Mouse (Mus musculus) embryonic facial prominence, embryonic 11.5 days (tissue): ENCODE measurements at regions not wholly inside any gene's neighbourhood (a gene's known extent, or its start where the extent isn't known, plus 50 kb on each side); places are given as distances from the start of the nearest gene placed in this dataset.
A peak's percentile ranks its signal among the peaks of the same experiment; 100 is the strongest.

Experiments used
- ATAC-seq: fragments of 200-750 bp; cut with Nextera tagmentation; replicated peaks from 2 replicates; pipeline ENCODE4 v1.8.0; 2017; ENCODE audit warnings: low read depth; ENCODE audit not compliant: insufficient number of reproducible peaks, low FRiP score, low TSS enrichment
- DNase-seq: peaks from one replicate; pipeline ENCODE4 v3.0.0-alpha.2; 2015; ENCODE audit warnings: low spot score
- H3K27ac ChIP-seq: fragments of 300-500 bp; sonication (generic); replicated peaks from 2 replicates; pipeline ENCODE4 v1.5.1; 2014; ENCODE audit warnings: mild to moderate bottlenecking, low read depth, low read length, control low read depth
- H3K27me3 ChIP-seq: fragments of 300-500 bp; sonication (generic); 2 replicates; pipeline ENCODE4 v1.6.1; 2014; ENCODE audit warnings: mild to moderate bottlenecking, low read length, moderate library complexity, mixed read lengths; ENCODE audit not compliant: control insufficient read depth, insufficient read depth
- H3K36me3 ChIP-seq: fragments of 300-500 bp; sonication (generic); replicated peaks from 2 replicates; pipeline ENCODE4 v1.6.1; 2014; ENCODE audit warnings: low read depth, mild to moderate bottlenecking, low read length, moderate library complexity, mixed read lengths; ENCODE audit not compliant: control insufficient read depth, insufficient read depth
- H3K4me1 ChIP-seq: fragments of 300-500 bp; sonication (generic); 2 replicates; pipeline ENCODE4 v1.6.1; 2014; ENCODE audit warnings: low read length, mixed read lengths; ENCODE audit not compliant: control insufficient read depth, insufficient read depth
- H3K4me2 ChIP-seq: fragments of 300-500 bp; sonication (generic); 2 replicates; pipeline ENCODE4 v1.6.1; 2014; ENCODE audit warnings: low read depth, mild to moderate bottlenecking, control low read depth, low read length, moderate library complexity
- H3K4me3 ChIP-seq: fragments of 300-500 bp; sonication (generic); 2 replicates; pipeline ENCODE4 v1.5.1; 2014; ENCODE audit warnings: low read depth, low read length, control low read depth
- H3K9ac ChIP-seq: fragments of 300-500 bp; sonication (generic); replicated peaks from 2 replicates; pipeline ENCODE4 v1.6.1; 2014; ENCODE audit warnings: mild to moderate bottlenecking, control low read depth, low read length
- H3K9me3 ChIP-seq: fragments of 300-500 bp; sonication (generic); replicated peaks from 2 replicates; pipeline ENCODE4 v1.6.1; 2016; ENCODE audit warnings: mild to moderate bottlenecking, low read length, inconsistent platforms, mixed read lengths; ENCODE audit not compliant: control insufficient read depth
- WGBS: fragments of 180-500 bp; shearing (Covaris S2); extraction: QIAGEN DNeasy Blood & Tissue Kit; methylation state at CpG from one replicate; pipeline ENCODE4 v1.1.7; 2014; 5-methylcytosine and 5-hydroxymethylcytosine counted together

- H3K36me3 ChIP-seq = no peaks in the 10 kb centered on the region
- no peak overlapping the region for H3K4me3 ChIP-seq
- no peaks in the 10 kb centered on the region for H3K27me3 ChIP-seq
- H3K4me1 ChIP-seq = no peaks in the 10 kb centered on the region
- no peak overlapping the region for H3K4me2 ChIP-seq
- 67% methylated on average over 4 of the region's 4 CpGs for WGBS
- no peak for ATAC-seq
- H3K9ac ChIP-seq = no peak overlapping the region
- no peaks in the 10 kb centered on the region for H3K9me3 ChIP-seq
- no peak overlapping the region for H3K27ac ChIP-seq
- DNase-seq = no peak
These were observed 77.7 kb upstream of the Dkk2 start for GRCm38 (mm10) chr3:132007356-132007755.

GRCm38 (mm10) chr3:132015205-132015604, 69.9 kb upstream of the Dkk2 start:
- no peak overlapping the region for H3K4me2 ChIP-seq
- no peaks in the 10 kb centered on the region for H3K9me3 ChIP-seq
- no peaks in the 10 kb centered on the region for H3K36me3 ChIP-seq
- no peak overlapping the region for H3K27ac ChIP-seq
- no peak overlapping the region for H3K9ac ChIP-seq
- H3K4me3 ChIP-seq = no peak overlapping the region
- no peak for DNase-seq
- 70% methylated on average over 6 of the region's 6 CpGs for WGBS
- no peaks in the 10 kb centered on the region for H3K4me1 ChIP-seq
- ATAC-seq = no peak
- no peaks in the 10 kb centered on the region for H3K27me3 ChIP-seq

- H3K4me1 ChIP-seq = no peaks in the 10 kb centered on the region
- ATAC-seq = 0 out of 2 replicates have a peak, but pooled peaks have one; percentile 34
- no peak overlapping the region for H3K27ac ChIP-seq
- no peak overlapping the region for H3K9ac ChIP-seq
- H3K27me3 ChIP-seq = no peaks in the 10 kb centered on the region
- no peak overlapping the region for H3K4me2 ChIP-seq
- H3K36me3 ChIP-seq = no peaks in the 10 kb centered on the region
- 30% methylated on average over 15 of the region's 15 CpGs for WGBS
- DNase-seq = no peak
- H3K4me3 ChIP-seq = no peak overlapping the region
- H3K9me3 ChIP-seq = no peaks in the 10 kb centered on the region
These were observed 67.4 kb upstream of the Dkk2 start for GRCm38 (mm10) chr3:132017485-132018261.

- H3K27ac ChIP-seq = no peak overlapping the region
- no peak for ATAC-seq
- H3K36me3 ChIP-seq = no peaks in the 10 kb centered on the region
- no peak overlapping the region for H3K9ac ChIP-seq
- H3K27me3 ChIP-seq = no peaks in the 10 kb centered on the region
- H3K4me2 ChIP-seq = no peak overlapping the region
- H3K9me3 ChIP-seq = no peaks in the 10 kb centered on the region
- DNase-seq = no peak
- WGBS = 69% methylated on average over 2 of the region's 2 CpGs
- no peaks in the 10 kb centered on the region for H3K4me1 ChIP-seq
- H3K4me3 ChIP-seq = no peak overlapping the region
These were observed 66.6 kb upstream of the Dkk2 start for GRCm38 (mm10) chr3:132018505-132018904.

- no peak overlapping the region for H3K4me3 ChIP-seq
- H3K9ac ChIP-seq = no peak overlapping the region
- WGBS = 64% methylated on average over 4 of the region's 4 CpGs
- no peak overlapping the region for H3K4me2 ChIP-seq
- no peaks in the 10 kb centered on the region for H3K4me1 ChIP-seq
- H3K27me3 ChIP-seq = no peaks in the 10 kb centered on the region
- no peaks in the 10 kb centered on the region for H3K36me3 ChIP-seq
- DNase-seq = no peak
- no peak overlapping the region for H3K27ac ChIP-seq
- H3K9me3 ChIP-seq = no peaks in the 10 kb centered on the region
- no peak for ATAC-seq
These were observed 63.1 kb upstream of the Dkk2 start for GRCm38 (mm10) chr3:132022032-132022431.

- Histone ChIP-seq H3K36me3 (no peaks in the 10 kb centered on the region), H3K4me3 (no peak overlapping the region), H3K9me3 (no peaks in the 10 kb centered on the region), H3K27ac (no peak overlapping the region), H3K4me1 (no peaks in the 10 kb centered on the region), H3K4me2 (no peak overlapping the region), H3K27me3 (no peaks in the 10 kb centered on the region), H3K9ac (no peak overlapping the region)
- ATAC-seq (no peak), DNase-seq (no peak)
- WGBS = 77% methylated on average over 6 of the region's 6 CpGs
These were observed 61.8 kb upstream of the Dkk2 start for GRCm38 (mm10) chr3:132023342-132023741.

- ATAC-seq = no peak
- Histone ChIP-seq H3K36me3 (no peaks in the 10 kb centered on the region), H3K4me3 (no peak overlapping the region), H3K27me3 (no peaks in the 10 kb centered on the region), H3K4me1 (no peaks in the 10 kb centered on the region), H3K9me3 (no peaks in the 10 kb centered on the region), H3K9ac (no peak overlapping the region), H3K27ac (no peak overlapping the region), H3K4me2 (no peak overlapping the region)
- no peak for DNase-seq
- 92% methylated on average over 3 of the region's 3 CpGs for WGBS
These were observed 56.0 kb upstream of the Dkk2 start for GRCm38 (mm10) chr3:132029112-132029511.

- Histone ChIP-seq H3K36me3 (no peaks in the 10 kb centered on the region), H3K4me3 (no peak overlapping the region), H3K9me3 (no peaks in the 10 kb centered on the region), H3K27ac (no peak overlapping the region), H3K4me2 (no peak overlapping the region), H3K9ac (no peak overlapping the region), H3K4me1 (no peaks in the 10 kb centered on the region), H3K27me3 (no peaks in the 10 kb centered on the region)
- DNase-seq (no peak), ATAC-seq (no peak)
- WGBS = 50% methylated on average over 5 of the region's 5 CpGs
These were observed 51.9 kb upstream of the Dkk2 start for GRCm38 (mm10) chr3:132033078-132033713.
